Mouse (Mus musculus) cerebellum, adult 2 months (tissue): ENCODE measurements around the gene Rhobtb1. TPM values are rescaled to one million over a fixed set of nuclear protein-coding genes. Genes with fewer than 3 reads are reported as not detected.

Experiments
- DNase-seq, 2 experiments: peaks; one replicate each; pipeline ENCODE4 v3.0.0; 2021
- H3K27ac ChIP-seq: fragments of 200-500 bp; 2 replicates; pipeline ENCODE4 v1.5.1; 2012; ENCODE audit warnings: low read length, control low read depth, inconsistent platforms; ENCODE audit not compliant: insufficient read depth
- H3K27me3 ChIP-seq: fragments of 200-500 bp; 2 replicates; pipeline ENCODE4 v1.6.1; 2012; ENCODE audit warnings: inconsistent platforms, mild to moderate bottlenecking, low read length, moderate library complexity; ENCODE audit not compliant: control insufficient read depth, insufficient read depth
- H3K4me1 ChIP-seq: fragments of 200-500 bp; 2 replicates; pipeline ENCODE4 v1.6.1; 2011; ENCODE audit warnings: low read length; ENCODE audit not compliant: control insufficient read depth, insufficient read depth
- H3K4me3 ChIP-seq: fragments of 200-500 bp; replicated peaks from 2 replicates; pipeline ENCODE3; 2011; ENCODE audit warnings: mild to moderate bottlenecking, low read depth, low read length, control low read depth; ENCODE audit not compliant: insufficient read depth
- CTCF ChIP-seq: fragments of 200-500 bp; IDR thresholded peaks from 2 replicates; pipeline ENCODE4 v1.5.1; 2011; ENCODE audit warnings: low read depth, mild to moderate bottlenecking, control low read depth, low read length, moderate library complexity, borderline replicate concordance; ENCODE audit not compliant: insufficient read depth
- POLR2A ChIP-seq: fragments of 200-500 bp; IDR thresholded peaks from 2 replicates; pipeline ENCODE4 v1.6.1; 2011; ENCODE audit warnings: low read length, control low read depth, borderline replicate concordance; ENCODE audit not compliant: insufficient read depth
- WGBS: fragments of 180-500 bp; shearing (Covaris S2); methylation state at CpG from one replicate; pipeline ENCODE4 v1.1.7; 2018; 5-methylcytosine and 5-hydroxymethylcytosine counted together
- polyA plus RNA-seq: library from polyadenylated mRNA; depleted of rRNA; stranded (reverse); fragments of >200 nt; gene quantifications from 2 replicates; pipeline ENCODE4 v1.2.3, GENCODE M21; 2012

Rhobtb1 gene
- polyA plus RNA-seq, 1 experiment: 2.8 TPM

DNA sequence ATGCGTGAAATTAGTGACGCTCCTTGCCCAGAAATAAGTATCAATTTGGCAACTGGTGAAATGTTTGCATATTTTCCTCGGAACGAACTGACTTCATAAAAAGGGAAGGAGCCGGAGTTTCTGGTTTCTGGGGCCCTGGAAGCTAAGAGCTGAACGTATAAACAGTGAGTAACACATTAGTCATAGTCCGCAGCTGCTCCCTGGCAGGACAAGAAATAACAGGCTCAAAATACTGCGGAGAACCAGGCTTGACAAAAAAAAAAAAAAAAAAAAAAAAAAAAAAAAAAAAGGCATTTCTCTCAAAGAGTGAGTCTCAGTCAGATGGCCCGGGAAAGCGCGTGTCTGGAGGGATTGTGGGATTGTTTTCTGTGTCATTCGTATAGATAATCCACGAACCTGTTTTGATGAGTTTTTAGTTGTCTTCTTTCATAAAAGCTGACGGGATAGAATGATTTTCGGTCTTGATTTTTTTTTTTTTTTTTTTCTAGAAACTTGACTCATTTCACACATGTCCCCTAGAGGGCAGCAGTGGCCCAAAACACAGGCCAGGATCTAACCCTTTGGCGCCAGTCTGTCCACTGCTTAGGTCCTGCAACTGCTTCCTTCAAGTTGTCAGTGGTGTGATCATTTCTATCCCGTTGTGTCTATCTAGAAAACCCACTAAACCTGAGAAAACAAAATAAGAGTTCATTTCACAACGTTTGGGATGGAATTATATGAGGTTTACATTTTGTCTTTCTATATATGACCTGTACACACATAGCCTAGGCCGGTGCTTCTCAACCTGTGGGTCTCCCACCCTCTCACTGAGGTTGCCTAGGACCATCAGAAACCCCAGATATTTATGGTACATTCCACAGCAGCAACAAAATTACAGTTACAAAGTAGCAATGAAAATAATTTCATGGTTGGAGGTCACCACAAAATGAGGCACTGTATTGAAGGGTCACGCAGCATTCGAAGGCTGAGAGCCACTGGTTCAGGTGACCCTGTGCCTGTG is 35.0 kb downstream of the Rhobtb1 start:
- Histone ChIP-seq H3K4me3 (peak overlapping the region; percentile 60), H3K27ac (no peak overlapping the region), H3K27me3 (no peaks in the 10 kb centered on the region), H3K4me1 (no peaks in the 10 kb centered on the region)
- WGBS: 15% methylated on average over 21 of the region's 21 CpGs
- DNase-seq: peak; percentile 67 to 68
- TF ChIP-seq CTCF (peak; percentile 68; the same call in 1 of the 2 replicates), POLR2A (no peak)

DNA sequence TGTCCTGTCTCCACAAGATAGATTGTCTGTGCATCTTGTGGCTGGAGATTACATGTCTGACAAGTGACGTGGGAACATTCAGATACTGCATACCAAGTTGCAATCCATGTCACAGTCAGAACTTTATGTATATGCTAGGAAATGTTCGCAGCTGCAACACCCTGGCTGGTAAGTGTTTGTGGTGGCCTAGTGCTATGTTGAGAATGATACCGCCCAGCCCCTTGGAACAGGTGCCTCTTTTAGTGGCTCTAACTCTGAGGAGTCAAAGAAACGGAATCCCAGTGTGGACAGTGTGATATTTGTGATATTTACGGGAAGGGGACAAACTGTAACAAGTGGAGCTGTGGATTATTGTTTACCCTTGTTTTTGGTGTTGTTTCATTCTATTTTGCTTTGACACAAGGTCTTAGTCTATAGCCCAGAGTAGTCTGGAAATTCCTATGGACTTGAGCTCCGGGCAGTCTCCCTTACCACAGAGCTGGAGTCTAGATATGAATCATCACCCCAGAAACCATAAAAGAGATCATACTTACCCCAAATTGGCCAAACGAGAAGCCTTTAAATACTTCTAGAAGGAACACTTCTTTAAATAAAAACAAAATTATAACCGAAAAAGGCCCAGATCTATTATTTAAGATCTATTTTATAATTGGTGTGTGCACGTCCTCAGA is 36.7 kb downstream of the Rhobtb1 start:
- 87% methylated on average over 9 of the region's 9 CpGs for WGBS
- no peak overlapping the region for H3K4me3 ChIP-seq
- TF ChIP-seq CTCF: no peak
- no peak for TF ChIP-seq POLR2A
- H3K4me1 ChIP-seq: no peaks in the 10 kb centered on the region
- H3K27ac ChIP-seq: no peak overlapping the region
- no peak for DNase-seq
- H3K27me3 ChIP-seq: no peaks in the 10 kb centered on the region

DNA sequence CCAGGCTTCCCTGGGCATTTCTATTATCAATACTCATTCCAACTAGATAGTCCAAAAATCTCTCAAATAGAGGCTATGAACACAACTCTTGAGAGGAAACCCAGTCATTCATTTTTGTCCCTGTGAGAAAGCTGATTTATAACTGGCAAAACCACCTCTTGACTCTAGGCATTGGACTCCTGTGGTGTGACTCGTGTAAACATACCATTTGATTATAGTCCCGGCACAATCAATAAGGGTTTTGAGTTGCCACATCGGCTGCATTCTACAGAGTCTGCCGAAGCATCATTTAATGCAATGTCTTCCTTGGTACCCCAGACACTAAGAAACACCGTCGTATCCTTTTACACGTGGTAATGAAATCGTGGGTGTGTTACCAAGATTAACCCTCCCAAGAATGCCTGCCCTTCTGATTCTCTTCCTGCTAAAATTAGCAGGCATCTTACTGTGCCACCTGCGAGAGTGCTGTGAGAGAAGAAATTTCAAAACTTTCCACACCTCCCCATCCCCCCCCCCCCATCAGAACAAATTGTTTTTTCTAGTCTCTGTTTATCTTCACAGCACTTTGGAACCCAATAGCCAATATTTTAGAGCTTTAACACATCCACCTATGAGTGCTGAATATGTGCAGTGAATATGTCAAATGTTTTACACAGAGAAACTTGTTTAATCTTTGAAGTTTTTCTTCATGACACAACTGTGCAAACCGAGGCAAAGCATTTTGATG is 39.4 kb downstream of the Rhobtb1 start:
- H3K27me3 ChIP-seq: no peaks in the 10 kb centered on the region
- no peak overlapping the region for H3K4me3 ChIP-seq
- no peaks in the 10 kb centered on the region; the same call in 1 of the 2 replicates for H3K4me1 ChIP-seq
- H3K27ac ChIP-seq: no peak overlapping the region
- 83% methylated on average over 10 of the region's 10 CpGs for WGBS
- DNase-seq: no peak
- no peak for TF ChIP-seq POLR2A
- TF ChIP-seq CTCF: no peak

DNA sequence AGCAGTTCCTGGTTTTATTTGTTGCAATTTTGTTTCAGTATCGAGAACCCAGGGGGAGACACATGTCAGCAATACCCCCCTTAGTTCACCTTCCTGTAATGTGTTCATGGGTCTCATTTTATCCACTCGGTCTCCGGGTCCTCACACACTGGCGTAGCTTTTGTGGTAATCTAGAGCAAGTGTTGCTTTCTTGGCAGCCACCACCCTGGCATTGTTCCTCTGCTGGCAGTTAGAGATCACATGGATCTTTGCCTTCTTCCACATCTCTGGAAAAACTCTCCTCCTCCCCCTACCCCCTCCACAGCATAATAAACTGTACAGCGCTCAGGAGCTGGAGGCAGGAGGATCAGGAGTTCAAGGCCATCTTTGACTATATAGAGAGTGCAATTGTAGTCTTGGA is 41.0 kb downstream of the Rhobtb1 start:
- no peak for DNase-seq
- H3K4me1 ChIP-seq: no peaks in the 10 kb centered on the region; the same call in 1 of the 2 replicates
- H3K27ac ChIP-seq: no peak overlapping the region
- TF ChIP-seq CTCF (no peak), POLR2A (no peak)
- H3K27me3 ChIP-seq: no peaks in the 10 kb centered on the region
- no peak overlapping the region for H3K4me3 ChIP-seq
- 22% methylated on average over 5 of the region's 5 CpGs for WGBS

DNA sequence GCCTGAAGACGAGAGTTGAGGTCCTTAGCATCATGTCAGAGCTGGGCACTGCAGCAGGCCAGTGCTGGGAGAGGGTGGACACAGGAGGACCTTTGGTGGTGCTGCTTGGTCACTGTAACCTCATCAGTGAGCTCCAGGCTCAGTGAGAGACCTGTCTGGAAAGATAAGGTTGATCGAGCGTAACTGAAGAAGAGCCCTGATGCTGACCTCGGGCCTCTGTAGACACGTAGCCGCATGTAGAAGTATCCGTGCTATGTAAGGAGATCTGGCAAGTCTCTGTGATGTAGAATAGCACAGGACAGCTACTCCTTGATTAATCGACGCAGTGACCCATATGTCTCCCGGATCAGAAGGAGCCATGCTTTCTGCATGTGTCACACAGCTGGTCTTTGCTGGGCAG is 42.5 kb downstream of the Rhobtb1 start:
- Histone ChIP-seq H3K4me3 (no peak overlapping the region), H3K27ac (no peak overlapping the region), H3K27me3 (no peaks in the 10 kb centered on the region), H3K4me1 (no peaks in the 10 kb centered on the region; the same call in 1 of the 2 replicates)
- 87% methylated on average over 10 of the region's 10 CpGs for WGBS
- no peak for TF ChIP-seq CTCF
- TF ChIP-seq POLR2A: no peak
- no peak for DNase-seq

DNA sequence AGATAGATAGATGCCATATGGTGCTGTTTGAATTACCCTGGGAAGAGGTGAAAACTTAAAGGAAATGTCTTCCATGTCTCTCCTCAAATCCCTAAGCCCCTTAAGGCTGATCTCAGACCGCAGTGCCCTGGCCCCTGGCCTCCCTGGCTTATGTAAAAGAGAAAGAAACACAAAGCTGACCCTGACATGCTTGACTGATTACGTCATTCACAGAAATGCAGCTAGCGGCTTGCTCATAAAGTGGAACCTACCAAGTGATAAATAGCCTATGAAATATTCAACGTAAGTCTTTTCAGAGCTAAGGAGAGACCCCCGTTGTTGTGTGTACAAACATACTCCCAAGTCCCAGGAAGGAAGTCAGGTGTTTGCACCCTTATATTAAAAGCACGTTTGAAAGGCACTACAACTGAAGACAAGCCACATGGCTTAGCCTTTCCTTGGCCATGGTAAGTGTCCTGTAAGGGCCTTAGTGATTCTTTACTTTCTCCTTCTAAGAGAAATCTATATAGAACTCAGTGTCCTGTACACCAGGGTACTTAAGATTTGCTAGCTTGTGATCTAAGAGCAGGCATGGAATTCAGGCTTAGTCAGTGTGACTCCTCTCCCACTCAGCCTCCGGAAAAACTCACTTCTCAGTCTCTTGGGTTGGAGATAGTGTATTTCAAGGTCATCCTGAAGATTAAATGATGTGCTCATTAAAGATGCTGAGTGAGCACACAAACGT is 53.6 kb downstream of the Rhobtb1 start:
- H3K4me3 ChIP-seq: no peak overlapping the region
- no peak for TF ChIP-seq POLR2A
- TF ChIP-seq CTCF: no peak
- no peak overlapping the region for H3K27ac ChIP-seq
- WGBS: 26% methylated on average over 8 of the region's 8 CpGs
- no peaks in the 10 kb centered on the region for H3K27me3 ChIP-seq
- DNase-seq: no peak
- no peaks in the 10 kb centered on the region for H3K4me1 ChIP-seq

DNA sequence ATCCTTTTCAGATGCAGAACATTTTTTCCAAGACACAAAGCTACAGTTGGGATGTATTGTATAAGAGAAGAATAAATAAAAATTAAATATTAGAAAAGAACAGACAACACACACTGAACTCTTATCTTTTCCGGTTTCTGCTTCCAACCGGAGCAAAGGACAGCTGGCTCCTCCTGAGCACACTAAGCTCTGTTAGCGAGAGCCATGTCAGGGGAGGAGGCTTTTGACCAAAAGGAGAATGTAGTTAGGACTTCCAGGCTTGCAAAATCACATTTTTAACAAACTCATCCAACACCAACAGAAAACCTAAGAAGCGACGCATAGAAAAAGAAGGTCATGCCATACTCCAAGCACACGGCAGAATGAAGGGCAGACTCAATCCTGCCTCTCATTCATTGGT is 54.8 kb downstream of the Rhobtb1 start:
- DNase-seq: no peak
- TF ChIP-seq POLR2A (no peak), CTCF (no peak)
- H3K4me1 ChIP-seq: no peaks in the 10 kb centered on the region
- 76% methylated on average over 6 of the region's 6 CpGs for WGBS
- H3K27me3 ChIP-seq: no peaks in the 10 kb centered on the region
- no peak overlapping the region for H3K27ac ChIP-seq
- no peak overlapping the region for H3K4me3 ChIP-seq
